Mouse (Mus musculus) gastrocnemius, adult 8-10 months (tissue): ENCODE measurements around the gene Ndufs3. TPM values are rescaled to one million over a fixed set of nuclear protein-coding genes. Genes with fewer than 3 reads are reported as not detected.
A peak's percentile ranks its signal among the peaks of the same experiment; 100 is the strongest.
"Not testable (repeated sequence)": the region's sequence is repeated elsewhere in the genome, so short reads cannot be mapped to it uniquely, and the experiment has no call there.

ENCODE experiments used
- DNase-seq, 2 experiments: peaks; one replicate each; pipeline ENCODE4 v3.0.0; 2022; ENCODE audit warnings: low spot score in 2 of 2
- total RNA-seq, 4 experiments: library from RNA; stranded (reverse); gene quantifications; 2 replicates each; pipeline ENCODE4 v1.2.4; 2022

Ndufs3 gene
- total RNA-seq, 4 experiments from 2014 or later: 495 to 615 (median 547) TPM

DNA sequence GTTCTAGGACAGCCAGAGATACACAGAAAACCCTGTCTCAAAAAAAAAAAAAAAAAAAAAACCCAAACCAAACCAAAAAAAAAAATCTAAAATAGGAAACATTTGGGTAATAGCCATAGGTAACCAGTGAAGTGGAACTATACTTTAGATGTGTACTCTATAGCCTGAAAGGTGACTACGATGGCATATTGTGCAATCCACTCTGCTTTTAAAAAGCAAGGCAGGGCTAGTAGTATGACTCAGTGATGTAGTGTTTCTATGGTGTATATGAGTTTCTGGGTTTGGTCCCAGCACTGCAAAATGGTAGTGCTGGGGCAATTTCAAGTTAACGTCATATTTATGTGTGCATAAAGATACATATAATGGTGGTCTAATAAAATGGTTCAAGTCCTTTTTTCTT lies 2.1 kb upstream of the Ndufs3 start:
- DNase-seq: no peak

DNA sequence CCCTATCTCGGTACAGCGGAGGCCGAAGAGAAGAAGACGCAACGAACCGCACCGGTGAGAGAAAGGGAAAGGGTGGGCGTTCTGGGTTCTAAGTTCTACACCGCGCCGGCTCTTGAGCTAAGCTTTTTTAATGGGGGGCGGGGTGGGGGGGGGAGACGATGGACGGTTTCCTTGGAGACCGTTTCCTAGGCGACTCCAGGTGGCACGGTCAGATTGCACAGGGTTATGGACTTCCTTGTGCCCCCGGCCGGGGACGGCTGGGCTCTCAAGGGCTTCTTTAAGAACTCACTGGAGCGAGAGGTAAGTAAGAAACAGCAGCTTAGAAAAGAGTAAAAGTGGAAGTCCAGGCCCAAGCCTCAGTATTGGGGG lies 213 bp upstream of the Ndufs3 start:
- DNase-seq: no peak

DNA sequence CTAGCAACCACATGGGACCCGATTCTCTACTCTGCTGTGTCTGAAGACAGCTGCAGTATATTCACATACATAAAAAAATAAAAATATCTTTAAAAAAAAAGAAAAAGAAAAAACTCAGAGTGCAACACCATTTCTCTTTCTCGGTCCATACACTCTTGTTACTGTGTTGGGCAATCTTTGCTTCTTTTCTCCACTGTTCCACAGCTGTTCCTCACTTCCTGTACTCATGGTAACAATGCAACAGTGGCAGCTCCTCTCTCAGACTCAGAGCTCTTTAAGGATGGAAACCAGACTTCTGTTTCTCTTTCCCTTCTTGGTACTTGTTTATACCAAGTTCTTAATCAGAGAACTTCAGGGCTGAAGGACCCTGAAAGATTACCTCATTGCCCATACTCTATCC lies 1.2 kb downstream of the Ndufs3 start:
- no peak for DNase-seq

DNA sequence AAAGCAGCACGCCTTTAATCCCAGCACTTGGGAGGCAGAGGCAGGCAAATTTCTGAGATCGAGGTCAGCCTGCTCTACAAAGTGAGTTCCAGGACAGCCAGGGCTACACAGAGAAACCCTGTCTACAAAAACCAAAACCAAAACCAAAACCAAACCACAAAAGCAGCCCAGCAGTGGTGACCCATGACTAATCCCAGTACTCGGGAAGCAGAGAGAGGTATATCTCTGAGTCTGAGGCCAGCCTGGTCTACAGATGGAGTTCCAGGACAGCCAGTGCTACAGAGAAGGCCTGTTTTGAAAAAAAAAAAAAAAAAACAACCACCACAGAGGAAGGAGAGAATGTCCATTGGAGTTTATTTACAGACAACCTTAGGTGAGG lies 10.3 kb downstream of the Ndufs3 start:
- not testable (repeated sequence) for DNase-seq

DNA sequence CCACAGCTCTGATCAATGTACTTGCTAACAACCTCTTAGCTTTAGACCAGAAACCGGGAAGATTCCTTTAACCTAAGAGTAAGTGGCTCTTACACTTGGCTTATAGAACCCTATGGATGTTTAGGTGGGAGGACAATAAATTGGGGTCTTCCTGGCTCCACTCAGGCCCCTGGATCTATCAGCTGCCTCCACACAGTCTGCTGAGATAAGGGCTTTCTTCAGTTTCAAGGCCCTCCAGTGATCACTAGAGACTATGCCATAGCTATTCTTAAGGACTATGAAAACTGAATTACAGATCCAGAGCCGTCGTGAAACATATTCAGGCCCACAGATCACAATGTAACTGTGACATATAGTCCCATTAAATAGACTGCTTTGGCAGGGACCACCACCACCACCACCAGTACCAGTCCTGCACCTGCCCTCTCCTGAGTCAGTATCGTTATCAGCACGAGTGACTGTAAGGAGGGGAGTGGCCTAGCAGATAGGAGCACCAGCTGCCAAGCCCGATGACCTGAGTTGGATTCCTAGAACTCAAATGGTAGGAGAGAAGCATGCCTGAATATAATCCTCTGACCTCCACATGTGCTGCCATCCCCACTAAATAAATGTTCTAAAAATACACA lies 10.8 kb downstream of the Ndufs3 start:
- DNase-seq: no peak

DNA sequence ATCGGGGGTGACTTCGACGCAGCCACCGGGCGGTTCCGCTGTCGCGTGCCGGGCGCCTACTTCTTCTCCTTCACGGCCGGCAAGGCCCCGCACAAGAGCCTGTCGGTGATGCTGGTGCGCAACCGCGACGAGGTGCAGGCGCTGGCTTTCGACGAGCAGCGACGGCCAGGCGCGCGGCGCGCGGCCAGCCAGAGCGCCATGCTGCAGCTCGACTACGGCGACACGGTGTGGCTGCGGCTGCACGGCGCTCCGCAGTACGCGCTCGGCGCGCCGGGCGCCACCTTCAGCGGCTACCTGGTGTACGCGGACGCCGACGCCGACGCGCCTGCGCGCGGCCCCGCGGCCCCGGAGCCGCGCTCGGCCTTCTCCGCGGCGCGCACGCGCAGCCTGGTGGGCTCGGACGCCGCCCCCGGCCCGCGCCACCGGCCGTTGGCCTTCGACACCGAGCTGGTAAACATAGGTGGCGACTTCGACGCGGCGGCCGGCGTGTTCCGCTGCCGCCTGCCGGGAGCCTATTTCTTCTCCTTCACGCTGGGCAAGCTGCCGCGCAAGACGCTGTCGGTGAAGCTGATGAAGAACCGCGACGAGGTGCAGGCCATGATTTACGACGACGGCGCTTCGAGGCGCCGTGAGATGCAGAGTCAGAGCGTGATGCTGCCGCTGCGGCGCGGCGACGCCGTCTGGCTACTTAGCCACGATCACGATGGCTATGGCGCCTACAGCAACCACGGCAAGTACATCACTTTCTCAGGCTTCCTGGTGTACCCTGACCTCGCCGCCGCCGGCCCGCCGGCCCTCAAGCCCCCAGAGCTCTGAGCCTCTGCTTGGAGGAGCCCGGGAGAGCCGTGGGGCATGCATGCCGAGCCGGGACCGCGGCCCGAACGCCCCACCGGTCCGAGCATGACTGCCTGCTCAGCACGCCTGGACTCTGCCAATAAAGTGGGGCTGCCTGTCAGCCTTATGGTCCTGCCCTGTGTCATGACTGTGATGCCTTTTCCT lies 14.8 kb downstream of the Ndufs3 start:
- DNase-seq: peak; percentile 19 to 47

DNA sequence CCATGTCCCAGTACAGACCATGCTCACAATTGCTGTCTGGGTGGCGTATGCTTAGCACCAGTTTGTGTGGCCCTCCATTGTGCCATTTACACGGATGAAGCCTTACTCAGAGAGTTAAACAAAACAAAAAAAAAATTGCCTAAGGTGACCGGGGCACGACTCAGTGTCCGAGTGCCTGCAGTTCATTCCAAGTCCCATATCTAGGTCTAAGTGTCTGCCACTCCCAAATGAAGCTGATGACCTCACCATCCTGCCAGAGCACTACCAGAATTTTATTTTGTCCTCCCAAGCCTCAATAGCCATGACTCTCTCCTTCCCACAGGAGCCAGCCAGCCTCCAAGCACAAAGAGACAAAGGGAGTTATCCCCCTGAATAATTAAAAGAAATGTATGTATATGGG lies 17.0 kb downstream of the Ndufs3 start:
- DNase-seq: no peak

DNA sequence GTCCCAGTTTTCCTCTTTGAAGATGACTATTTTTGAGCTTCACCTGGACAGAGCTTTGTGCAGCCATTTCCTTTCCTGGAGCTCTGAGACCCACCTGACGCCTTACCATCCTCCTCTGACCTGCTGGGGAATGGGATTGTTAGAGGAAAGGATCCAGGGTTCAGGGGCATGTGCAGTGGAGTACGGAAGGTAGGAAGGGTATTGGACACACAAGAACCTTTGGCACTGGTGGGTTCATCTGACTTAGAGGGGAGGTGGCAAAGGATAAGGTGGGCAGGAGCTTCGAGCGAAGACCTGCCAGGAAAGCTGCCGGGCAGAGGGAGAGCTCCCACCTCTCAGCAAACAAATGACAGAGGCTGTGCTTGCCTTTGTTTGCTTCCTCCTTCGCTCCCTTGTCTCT lies 18.2 kb downstream of the Ndufs3 start:
- DNase-seq: no peak

DNA sequence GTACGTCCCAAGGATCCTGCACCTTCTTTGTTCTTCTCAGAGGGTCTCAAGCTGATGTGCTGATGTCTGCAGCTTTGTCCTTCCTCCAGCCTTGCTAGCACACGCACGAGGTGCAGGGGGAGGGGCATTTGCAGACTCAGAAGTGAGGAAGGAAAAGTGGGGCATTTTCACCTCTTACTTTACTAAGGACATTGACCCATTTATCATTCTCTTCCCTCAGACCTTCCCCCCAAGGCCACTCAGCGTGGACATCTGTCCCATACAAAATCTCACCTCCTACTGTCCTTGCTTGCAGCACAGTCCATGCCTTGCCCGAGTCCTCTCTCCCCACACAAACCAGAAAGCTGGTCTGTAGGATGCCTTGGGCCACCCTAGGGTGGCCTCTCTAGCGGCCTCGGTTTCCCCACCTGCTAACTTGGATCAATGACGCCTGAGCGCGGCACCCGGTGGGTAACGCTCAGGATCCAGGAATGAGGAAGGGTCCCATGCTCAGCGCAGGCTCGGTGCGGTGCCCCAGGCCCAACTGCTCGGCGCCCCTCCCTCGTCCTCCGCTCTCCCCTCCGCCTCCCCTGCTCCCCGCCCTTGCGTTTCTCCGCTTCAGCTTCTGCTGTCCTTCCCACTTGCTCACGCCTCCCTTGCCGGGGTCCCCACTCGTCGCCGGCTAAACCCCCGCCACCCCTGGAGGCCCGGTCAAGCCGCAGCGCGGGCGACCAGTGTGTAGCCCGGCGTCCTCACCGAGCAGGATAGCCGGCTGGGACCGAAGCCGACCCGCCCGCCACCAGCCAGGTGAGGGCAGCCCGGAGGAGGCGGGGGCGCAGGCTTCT lies 19.2 kb downstream of the Ndufs3 start, which contains the start of gene C1qtnf4:
TSS of gene C1qtnf4 (plus strand) at position 643 of the 824 bp plus-strand sequence.
- no peak for DNase-seq

DNA sequence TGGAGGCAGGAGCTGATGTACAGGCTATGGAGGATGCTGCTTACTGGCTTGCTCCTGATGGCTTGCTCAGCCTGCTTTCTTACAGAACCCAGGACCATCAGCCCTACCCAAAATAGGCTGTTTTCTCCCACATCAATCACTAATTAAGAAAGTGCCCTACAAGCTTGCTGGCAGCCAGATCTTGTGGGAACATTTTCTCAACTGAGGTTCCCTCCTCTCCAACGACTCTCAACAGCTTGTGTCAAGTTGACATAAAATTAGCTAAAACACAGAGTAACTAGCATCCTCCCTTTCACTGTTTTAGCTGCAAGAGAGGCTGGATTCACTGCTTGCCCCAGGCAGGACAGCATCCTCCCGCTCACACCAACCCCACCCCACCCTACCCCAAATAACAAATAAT lies 22.8 kb downstream of the Ndufs3 start:
- DNase-seq: no peak

DNA sequence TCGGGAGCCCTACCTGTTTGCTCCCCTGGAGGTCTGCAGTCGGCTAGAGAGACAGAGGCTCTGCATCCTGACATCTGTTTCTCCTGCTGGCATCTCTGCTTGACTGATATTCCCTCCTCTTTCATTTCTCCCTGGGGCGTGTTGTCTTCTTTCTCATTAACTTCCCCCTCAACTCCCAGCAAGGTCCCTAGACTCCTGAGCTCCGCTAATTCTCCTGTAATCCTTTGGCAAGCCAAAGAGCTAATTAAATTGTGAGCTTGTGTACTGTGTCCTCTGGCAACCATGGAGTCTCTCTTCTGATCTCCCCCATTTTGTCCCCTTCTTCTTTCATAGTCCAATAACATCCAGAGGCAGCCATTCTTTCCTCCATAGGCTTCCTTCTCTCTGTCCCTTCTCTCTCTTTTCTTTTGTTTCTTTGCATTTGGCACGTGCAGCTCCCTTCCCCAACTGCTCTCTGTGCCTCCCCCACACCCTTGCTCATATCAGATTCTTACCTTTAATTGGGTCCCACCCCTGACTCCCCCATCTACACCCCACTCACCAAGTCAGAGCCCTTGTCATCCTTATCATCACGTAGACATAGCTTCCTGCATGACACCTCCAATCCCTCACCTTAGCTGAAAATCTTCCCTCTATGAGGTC lies 24.4 kb downstream of the Ndufs3 start:
- no peak for DNase-seq

DNA sequence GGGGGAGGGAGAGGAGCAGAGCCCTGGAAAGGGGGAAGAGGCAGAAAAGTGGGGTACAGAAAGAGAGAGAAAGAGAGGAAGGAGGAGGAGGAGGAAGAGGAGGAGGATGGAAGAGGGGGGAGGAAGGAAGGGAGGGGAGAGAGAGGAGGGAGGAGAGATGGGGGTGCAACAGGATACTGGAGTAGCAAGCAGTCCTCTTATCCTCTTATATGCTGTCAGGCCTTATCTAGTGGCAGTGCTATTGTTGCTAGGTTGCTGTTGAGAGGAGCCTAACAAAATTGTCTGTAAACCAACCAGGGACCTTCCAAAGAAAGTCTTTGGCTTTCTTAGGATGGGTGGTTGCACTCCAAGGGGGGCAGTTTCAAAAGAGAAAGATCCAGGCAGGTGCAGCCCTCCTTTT lies 25.2 kb downstream of the Ndufs3 start:
- no peak for DNase-seq

DNA sequence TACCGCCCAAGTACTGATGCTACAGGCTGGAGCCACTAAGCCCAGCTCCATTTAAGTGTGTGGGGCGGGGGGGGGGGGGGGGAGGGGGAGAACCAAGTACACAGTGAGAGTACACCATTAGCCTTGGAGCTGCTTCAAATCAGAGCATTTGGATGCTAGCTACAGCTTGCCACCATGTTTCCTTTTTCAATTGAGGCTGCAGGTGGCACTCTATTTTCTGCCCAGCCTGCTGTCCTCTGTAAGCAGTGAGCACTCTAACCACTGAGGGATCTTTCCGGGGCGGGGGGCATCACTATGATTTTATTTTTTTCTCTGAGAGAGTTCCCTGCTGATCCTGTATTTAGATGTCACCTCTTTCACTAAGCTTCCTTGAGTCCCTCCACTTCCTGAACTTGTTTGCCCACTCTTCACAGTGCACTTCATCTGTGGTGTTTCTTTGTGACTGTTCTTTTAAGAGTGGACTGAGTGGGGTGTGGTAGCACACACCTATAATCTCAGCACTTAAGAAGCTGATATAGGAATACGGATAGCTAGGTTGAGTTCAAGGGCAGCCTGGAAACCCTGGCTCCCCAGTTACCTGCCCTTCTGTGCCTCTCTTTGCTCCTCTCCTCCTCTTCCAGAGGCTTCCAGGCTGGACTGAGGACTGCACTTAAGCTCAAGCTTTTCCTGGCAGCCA lies 26.9 kb downstream of the Ndufs3 start:
- no peak for DNase-seq

DNA sequence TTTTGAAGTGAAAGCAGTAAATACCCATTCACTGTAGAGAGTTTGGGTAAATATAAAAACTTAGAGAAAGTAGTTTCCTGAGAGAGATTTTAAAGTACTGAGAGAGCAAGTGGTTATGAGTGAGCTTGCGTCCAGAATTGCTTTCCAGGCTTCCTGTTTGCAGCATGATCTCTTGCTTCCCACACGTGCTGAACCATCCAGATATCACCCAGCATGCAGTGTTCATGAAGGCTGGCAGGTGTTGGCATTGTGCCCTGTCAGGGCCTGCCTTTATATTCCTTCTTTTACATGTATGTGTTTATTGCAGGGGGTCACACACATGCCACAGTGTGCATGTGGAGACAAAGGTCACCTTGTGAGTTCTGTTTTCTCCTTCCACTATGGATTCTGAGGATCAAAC lies 29.4 kb downstream of the Ndufs3 start:
- DNase-seq: no peak

DNA sequence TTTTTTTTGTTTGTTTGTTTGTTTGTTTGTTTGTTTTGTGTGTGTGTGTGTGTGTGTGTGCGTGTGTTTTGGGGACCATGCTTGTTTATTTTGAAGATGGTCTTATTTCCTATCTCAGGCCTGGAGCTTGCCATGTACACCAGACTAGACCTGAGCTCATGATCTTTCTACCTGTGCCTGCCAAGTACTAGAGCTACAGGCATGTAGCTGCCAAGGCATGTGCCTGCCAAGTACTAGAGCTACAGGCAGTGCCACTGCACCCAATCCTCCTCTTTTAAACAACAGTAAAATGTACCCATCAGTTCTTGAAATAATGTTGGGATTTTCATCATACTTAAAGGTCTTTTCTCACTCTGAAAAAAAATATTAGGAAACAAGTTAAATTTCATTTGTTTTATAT lies 30.6 kb downstream of the Ndufs3 start:
- DNase-seq: peak; percentile 14 to 22

DNA sequence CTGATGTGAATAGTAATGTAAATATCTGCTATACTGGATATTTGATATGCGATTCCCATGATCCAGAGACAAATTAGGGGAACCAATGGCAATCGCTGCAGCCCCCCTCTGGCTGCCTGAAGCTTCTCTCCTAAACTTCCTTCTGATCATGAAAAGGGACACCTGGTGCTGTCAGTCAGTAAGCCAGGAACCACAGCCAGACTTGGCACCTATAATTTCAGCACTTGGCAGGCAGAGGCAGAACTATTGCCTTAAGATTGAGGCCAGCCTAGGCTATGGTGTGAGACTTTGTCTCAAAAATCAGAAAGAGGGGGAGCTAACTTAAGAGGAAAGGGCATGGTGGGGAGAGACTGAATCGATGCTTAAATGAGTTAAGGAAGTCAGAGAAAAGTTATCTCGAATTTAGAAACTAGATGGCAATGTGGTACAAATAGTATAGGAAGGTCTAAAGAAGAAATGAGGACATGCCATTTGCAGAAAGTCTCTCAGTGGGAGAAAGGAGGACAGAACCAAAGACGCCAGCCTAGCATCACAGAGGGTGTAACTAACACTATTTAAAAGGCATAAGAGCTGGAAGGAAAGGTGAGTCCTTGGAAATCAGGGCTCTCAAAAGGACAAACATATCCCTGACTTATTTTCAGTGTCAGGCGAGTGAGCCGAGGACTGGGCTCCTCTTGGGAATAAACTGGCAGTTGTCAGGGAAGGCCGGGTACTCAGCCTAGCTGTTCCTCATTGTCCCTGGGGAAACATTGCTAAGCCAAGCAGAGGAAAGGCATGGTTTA lies 33.3 kb downstream of the Ndufs3 start:
- DNase-seq: peak; percentile 60 to 74

DNA sequence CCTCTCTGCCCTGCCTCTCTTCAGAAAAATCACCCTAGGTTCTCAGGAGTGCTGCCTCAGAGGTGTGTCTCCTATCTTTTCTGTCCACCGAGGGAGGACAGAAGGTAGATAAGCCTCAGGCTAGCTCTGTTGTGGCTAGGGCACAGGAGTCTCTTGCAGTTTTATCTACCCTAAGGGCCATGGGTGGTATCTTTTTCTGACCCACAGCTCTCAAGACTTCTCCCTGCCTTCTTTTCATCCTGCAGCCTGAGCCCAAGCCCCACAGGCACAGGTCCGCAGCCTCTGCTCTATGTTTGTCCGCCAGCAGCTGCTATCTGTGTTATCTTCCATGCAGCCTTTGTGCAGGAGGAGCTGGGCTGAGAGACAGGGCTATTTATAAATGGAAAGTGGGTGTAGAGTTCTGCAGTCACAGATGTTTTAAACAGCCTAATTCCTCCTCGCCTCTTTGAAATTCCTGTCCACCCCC lies 34.5 kb downstream of the Ndufs3 start:
- peak in 1 of 2 experiments; percentile 14 for DNase-seq

DNA sequence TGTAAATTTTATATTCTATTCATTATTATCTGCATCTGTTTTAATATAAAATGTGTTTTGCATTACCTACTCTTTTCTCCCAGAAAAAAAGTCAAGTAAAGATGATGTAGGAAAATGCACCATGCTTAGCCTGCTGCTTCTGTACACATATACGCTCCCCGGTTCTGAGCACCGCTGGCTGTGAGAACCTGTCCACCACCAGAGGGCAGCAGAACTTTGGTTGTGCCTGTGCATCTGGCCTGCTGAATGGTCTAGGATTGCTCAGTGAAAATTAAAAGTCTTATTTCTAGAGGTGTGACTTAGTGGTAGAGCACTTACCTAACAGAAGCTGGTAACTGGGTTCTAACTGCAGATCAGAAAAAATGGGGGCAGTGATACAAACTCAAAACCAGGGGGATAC lies 38.1 kb downstream of the Ndufs3 start:
- DNase-seq: peak; percentile 59 to 71

DNA sequence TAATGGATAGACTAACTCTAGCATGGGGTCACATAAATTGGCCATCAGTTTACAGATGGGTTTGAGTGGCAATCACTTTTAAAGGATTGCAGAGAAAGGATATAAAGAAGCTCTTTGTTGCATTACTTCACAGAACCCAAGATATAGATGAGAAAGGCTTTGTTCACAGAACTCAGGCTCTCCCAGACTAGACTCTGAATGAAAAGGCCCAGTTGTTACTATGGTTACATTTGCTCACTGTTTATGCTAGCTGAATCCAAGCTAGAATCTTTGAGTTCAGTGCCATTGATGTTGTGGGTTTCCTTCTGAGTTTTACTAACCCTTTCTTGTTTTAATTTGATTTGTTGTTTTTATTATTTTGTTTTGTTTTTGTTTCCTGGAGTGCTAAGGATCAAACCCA lies 40.4 kb downstream of the Ndufs3 start:
- no peak for DNase-seq

DNA sequence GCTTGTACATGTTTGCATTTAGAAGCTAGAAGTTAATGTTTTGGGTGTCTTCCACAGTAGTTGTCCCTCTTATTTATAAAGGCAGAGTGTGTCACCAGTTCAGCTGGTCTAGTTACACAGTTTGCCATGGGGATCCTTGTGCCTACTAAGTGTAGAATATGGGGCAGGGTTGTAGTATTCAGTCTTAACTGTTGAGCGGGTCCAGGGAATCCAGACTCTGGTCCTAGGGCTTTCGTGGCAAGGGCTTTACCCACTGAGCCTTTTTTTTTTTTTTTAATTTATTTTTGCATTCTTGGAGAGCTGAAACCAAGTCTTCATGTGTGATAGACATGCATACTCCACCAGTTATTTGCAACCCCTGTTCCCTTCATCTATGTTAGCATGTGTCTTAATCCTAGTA lies 43.1 kb downstream of the Ndufs3 start:
- DNase-seq: no peak
